Mouse (Mus musculus): ENCODE results near the gene Slc34a3. TPM values are rescaled to one million over a fixed set of nuclear protein-coding genes. Genes with fewer than 3 reads are reported as not detected.

Slc34a3 gene
- not detected in 2 replicates for polyA plus RNA-seq (2014; fragmentation: Nextera tagmentation; extraction: Ambion mirVana)

- no peak within 1 kb of the TSS for H3K9ac ChIP-seq (ENCODE audit: low read depth, low read length)
- no peak within 1 kb of the TSS for H3K4me2 ChIP-seq (ENCODE audit: low read depth, low read length)
- no peak within 1 kb of the TSS for H3K27ac ChIP-seq (replicated peaks; ENCODE audit: low read depth, low read length)
- no peaks in the 10 kb centered on the region for H3K36me3 ChIP-seq (ENCODE audit: control insufficient read depth, insufficient read depth, low read length)
- H3K4me1 ChIP-seq (ENCODE audit: control insufficient read depth, insufficient read depth, low read length) = no peaks in the 10 kb centered on the region
- no peak for DNase-seq (ENCODE audit: low spot score)
- H3K9me3 ChIP-seq (ENCODE audit: control insufficient read depth, low read length) = no peaks in the 10 kb centered on the region
- no peak within 1 kb of the TSS for H3K4me3 ChIP-seq (ENCODE audit: low read depth, low read length)
- ATAC-seq (ENCODE audit: low read depth) = no peak
- 87% methylated on average over 3 of the region's 3 CpGs for WGBS
- no peaks in the 10 kb centered on the region for H3K27me3 ChIP-seq (replicated peaks; ENCODE audit: control insufficient read depth, insufficient read depth, low read length)
Measured at GRCm38 (mm10) chr2:25234050-25234449, at the start of gene Slc34a3. TSS of gene Slc34a3 (minus strand) at chr2:25234364.

DNA sequence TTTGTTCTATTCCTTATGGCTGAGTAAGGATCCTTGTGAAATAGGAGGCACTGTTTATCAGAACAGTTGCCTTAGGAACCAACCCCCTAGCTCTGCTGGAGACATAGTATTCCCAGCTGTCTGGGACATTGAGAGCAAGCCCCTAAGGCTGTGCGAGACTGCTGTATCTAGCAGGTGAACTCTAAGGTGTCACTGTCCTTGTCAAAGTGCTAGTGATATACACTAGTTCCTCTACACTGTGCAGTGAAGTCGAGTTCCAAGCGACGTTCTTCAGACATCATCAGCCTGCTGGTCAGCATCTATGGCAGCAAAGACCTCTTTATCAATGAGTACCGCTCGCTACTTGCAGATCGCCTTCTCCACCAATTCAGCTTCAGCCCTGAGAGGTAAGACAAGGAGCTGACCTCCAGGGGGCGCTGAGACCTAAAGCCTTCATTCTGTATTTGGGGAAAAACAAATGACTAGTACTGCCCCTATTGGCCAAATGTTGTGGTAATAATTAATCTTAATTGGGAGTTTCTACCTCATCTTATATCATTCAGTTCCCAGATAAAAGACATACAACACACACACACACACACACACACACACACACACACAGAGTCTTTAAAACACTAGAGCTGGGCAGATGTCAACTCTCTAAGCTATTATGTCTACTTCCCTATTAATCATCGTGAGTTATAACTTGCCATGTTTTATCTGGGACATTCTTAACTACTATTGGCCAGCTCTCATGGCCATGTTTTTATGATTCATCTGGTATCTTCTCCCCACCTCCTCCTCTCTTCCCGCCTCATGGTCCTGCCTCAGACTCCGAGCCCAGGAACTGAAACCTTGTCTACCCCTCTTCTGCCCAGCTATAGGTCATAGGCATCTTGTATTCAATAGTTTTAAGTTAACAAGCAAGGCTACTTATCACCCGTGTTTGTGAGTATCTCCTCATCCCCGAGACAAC, 45.0 kb upstream of the Slc34a3 start:
- no peak overlapping the region for H3K27ac ChIP-seq (replicated peaks; ENCODE audit: low read depth, low read length)
- no peaks in the 10 kb centered on the region for H3K9me3 ChIP-seq (ENCODE audit: control insufficient read depth, low read length)
- no peaks in the 10 kb centered on the region for H3K27me3 ChIP-seq (replicated peaks; ENCODE audit: control insufficient read depth, insufficient read depth, low read length)
- peaks cover 97% of the 10 kb centered on the region for H3K36me3 ChIP-seq (ENCODE audit: control insufficient read depth, insufficient read depth, low read length)
- no peak overlapping the region for H3K4me3 ChIP-seq (ENCODE audit: low read depth, low read length)
- no peak overlapping the region for H3K9ac ChIP-seq (ENCODE audit: low read depth, low read length)
- WGBS = 64% methylated on average over 13 of the region's 13 CpGs
- ATAC-seq (ENCODE audit: low read depth) (0 out of 2 replicates have a peak, but pooled peaks have one; percentile 44), DNase-seq (ENCODE audit: low spot score) (peak; percentile 83)
- no peak overlapping the region for H3K4me2 ChIP-seq (ENCODE audit: low read depth, low read length)
- H3K4me1 ChIP-seq (ENCODE audit: control insufficient read depth, insufficient read depth, low read length) = no peaks in the 10 kb centered on the region

DNA sequence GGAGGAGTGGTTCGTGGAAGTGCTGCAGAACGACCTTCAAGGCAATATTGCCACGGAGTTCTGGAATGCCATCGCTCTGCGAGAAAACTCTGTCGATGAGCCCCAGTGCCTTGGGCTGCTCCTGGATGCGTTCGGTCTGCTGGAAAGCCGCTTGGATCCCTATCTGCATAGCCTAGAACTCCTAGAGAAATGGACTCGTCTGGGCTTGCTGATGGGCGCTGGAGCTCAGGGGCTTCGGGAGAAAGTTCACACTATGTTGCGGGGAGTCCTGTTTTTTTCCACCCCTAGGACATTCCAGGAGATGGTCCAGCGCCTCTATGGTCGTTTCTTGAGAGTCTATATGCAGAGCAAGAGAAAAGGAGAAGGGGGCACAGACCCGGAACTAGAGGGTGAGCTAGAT, 38.8 kb upstream of the Slc34a3 start:
- WGBS = 32% methylated on average over 16 of the region's 16 CpGs
- peak overlapping the region; percentile 84 for H3K9ac ChIP-seq (ENCODE audit: low read depth, low read length)
- no peak for ATAC-seq (ENCODE audit: low read depth)
- H3K9me3 ChIP-seq (ENCODE audit: control insufficient read depth, low read length) = no peaks in the 10 kb centered on the region
- H3K4me1 ChIP-seq (ENCODE audit: control insufficient read depth, insufficient read depth, low read length) = peaks cover 17% of the 10 kb centered on the region
- H3K27ac ChIP-seq (replicated peaks; ENCODE audit: low read depth, low read length) = peak overlapping the region; percentile 65; the same call in 1 of the 2 replicates
- peak overlapping the region; percentile 84 for H3K4me3 ChIP-seq (ENCODE audit: low read depth, low read length)
- H3K36me3 ChIP-seq (ENCODE audit: control insufficient read depth, insufficient read depth, low read length) = peaks cover 70% of the 10 kb centered on the region
- H3K4me2 ChIP-seq (ENCODE audit: low read depth, low read length) = peak overlapping the region; percentile 83
- DNase-seq (ENCODE audit: low spot score) = no peak
- H3K27me3 ChIP-seq (replicated peaks; ENCODE audit: control insufficient read depth, insufficient read depth, low read length) = no peaks in the 10 kb centered on the region

GRCm38 (mm10) chr2:25272515-25272914, 38.4 kb upstream of the Slc34a3 start:
- Histone ChIP-seq H3K9me3 (ENCODE audit: control insufficient read depth, low read length) (no peaks in the 10 kb centered on the region), H3K4me1 (ENCODE audit: control insufficient read depth, insufficient read depth, low read length) (peaks cover 17% of the 10 kb centered on the region), H3K36me3 (ENCODE audit: control insufficient read depth, insufficient read depth, low read length) (peaks cover 65% of the 10 kb centered on the region), H3K4me3 (ENCODE audit: low read depth, low read length) (peak overlapping the region; percentile 84), H3K4me2 (ENCODE audit: low read depth, low read length) (peak overlapping the region; percentile 83), H3K27me3 (replicated peaks; ENCODE audit: control insufficient read depth, insufficient read depth, low read length) (no peaks in the 10 kb centered on the region), H3K27ac (replicated peaks; ENCODE audit: low read depth, low read length) (peak overlapping the region; percentile 65; the same call in 1 of the 2 replicates), H3K9ac (ENCODE audit: low read depth, low read length) (peak overlapping the region; percentile 84)
- DNase-seq (ENCODE audit: low spot score) (no peak), ATAC-seq (ENCODE audit: low read depth) (peak; percentile 47)
- WGBS = 2% methylated on average over 5 of the region's 29 CpGs

GRCm38 (mm10) chr2:25271827-25272511, 37.8 kb upstream of the Slc34a3 start, which contains the start of the genes Ssna1 and Anapc2:
TSS of gene Ssna1 (minus strand) at chr2:25272438.
TSS of gene Anapc2 (plus strand) at chr2:25272478.
- peak within 1 kb of the TSS; percentile 65 for H3K27ac ChIP-seq (replicated peaks; ENCODE audit: low read depth, low read length)
- ATAC-seq (ENCODE audit: low read depth) = peak; percentile 97

GRCm38 (mm10) chr2:25267746-25268309, 33.7 kb upstream of the Slc34a3 start:
- Histone ChIP-seq H3K4me2 (ENCODE audit: low read depth, low read length) (no peak overlapping the region), H3K27me3 (replicated peaks; ENCODE audit: control insufficient read depth, insufficient read depth, low read length) (peaks cover 14% of the 10 kb centered on the region), H3K9me3 (ENCODE audit: control insufficient read depth, low read length) (no peaks in the 10 kb centered on the region), H3K36me3 (ENCODE audit: control insufficient read depth, insufficient read depth, low read length) (peaks cover 26% of the 10 kb centered on the region), H3K4me1 (ENCODE audit: control insufficient read depth, insufficient read depth, low read length) (peaks cover 25% of the 10 kb centered on the region), H3K4me3 (ENCODE audit: low read depth, low read length) (no peak overlapping the region), H3K27ac (replicated peaks; ENCODE audit: low read depth, low read length) (no peak overlapping the region), H3K9ac (ENCODE audit: low read depth, low read length) (no peak overlapping the region; the same call in 1 of the 2 replicates)
- WGBS = 60% methylated on average over 4 of the region's 4 CpGs
- ATAC-seq (ENCODE audit: low read depth) = no peak
- DNase-seq (ENCODE audit: low spot score) = no peak

More at GRCm38 (mm10) chr2:25271827-25272511, 37.8 kb upstream of the Slc34a3 start, which contains the start of the genes Ssna1 and Anapc2:
- H3K9me3 ChIP-seq (ENCODE audit: control insufficient read depth, low read length) = no peaks in the 10 kb centered on the region
- H3K4me2 ChIP-seq (ENCODE audit: low read depth, low read length) = peak within 1 kb of the TSS; percentile 83
- H3K9ac ChIP-seq (ENCODE audit: low read depth, low read length) = peak within 1 kb of the TSS; percentile 84
- no peaks in the 10 kb centered on the region for H3K27me3 ChIP-seq (replicated peaks; ENCODE audit: control insufficient read depth, insufficient read depth, low read length)
- H3K36me3 ChIP-seq (ENCODE audit: control insufficient read depth, insufficient read depth, low read length) = peaks cover 59% of the 10 kb centered on the region
- DNase-seq (ENCODE audit: low spot score) = peak; percentile 98
- WGBS = under 1% methylated on average over 37 of the region's 55 CpGs
- H3K4me3 ChIP-seq (ENCODE audit: low read depth, low read length) = peak within 1 kb of the TSS; percentile 84
- H3K4me1 ChIP-seq (ENCODE audit: control insufficient read depth, insufficient read depth, low read length) = peaks cover 17% of the 10 kb centered on the region

- no peak overlapping the region for H3K4me3 ChIP-seq (ENCODE audit: low read depth, low read length)
- H3K4me1 ChIP-seq (ENCODE audit: control insufficient read depth, insufficient read depth, low read length) = peaks cover 25% of the 10 kb centered on the region
- peak overlapping the region; percentile 8; the same call in 1 of the 2 replicates for H3K9ac ChIP-seq (ENCODE audit: low read depth, low read length)
- peaks cover 26% of the 10 kb centered on the region for H3K36me3 ChIP-seq (ENCODE audit: control insufficient read depth, insufficient read depth, low read length)
- DNase-seq (ENCODE audit: low spot score) (no peak), ATAC-seq (ENCODE audit: low read depth) (no peak)
- H3K4me2 ChIP-seq (ENCODE audit: low read depth, low read length) = no peak overlapping the region
- H3K27me3 ChIP-seq (replicated peaks; ENCODE audit: control insufficient read depth, insufficient read depth, low read length) = peaks cover 16% of the 10 kb centered on the region
- no peaks in the 10 kb centered on the region for H3K9me3 ChIP-seq (ENCODE audit: control insufficient read depth, low read length)
- H3K27ac ChIP-seq (replicated peaks; ENCODE audit: low read depth, low read length) = no peak overlapping the region
Measured at GRCm38 (mm10) chr2:25267241-25267640, 33.1 kb upstream of the Slc34a3 start.

GRCm38 (mm10) chr2:25266720-25267119, 32.6 kb upstream of the Slc34a3 start:
- Histone ChIP-seq H3K4me2 (ENCODE audit: low read depth, low read length) (no peak overlapping the region), H3K9ac (ENCODE audit: low read depth, low read length) (peak overlapping the region; percentile 8; the same call in 1 of the 2 replicates), H3K27me3 (replicated peaks; ENCODE audit: control insufficient read depth, insufficient read depth, low read length) (peaks cover 16% of the 10 kb centered on the region), H3K27ac (replicated peaks; ENCODE audit: low read depth, low read length) (no peak overlapping the region; the same call in 1 of the 2 replicates), H3K9me3 (ENCODE audit: control insufficient read depth, low read length) (no peaks in the 10 kb centered on the region), H3K4me1 (ENCODE audit: control insufficient read depth, insufficient read depth, low read length) (peaks cover 29% of the 10 kb centered on the region), H3K4me3 (ENCODE audit: low read depth, low read length) (no peak overlapping the region), H3K36me3 (ENCODE audit: control insufficient read depth, insufficient read depth, low read length) (peaks cover 26% of the 10 kb centered on the region)
- no peak for DNase-seq (ENCODE audit: low spot score)
- 56% methylated on average over 2 of the region's 2 CpGs for WGBS
- no peak for ATAC-seq (ENCODE audit: low read depth)

Data from embryonic facial prominence, embryonic 14.5 days (tissue).